Mouse (Mus musculus) cerebellum, adult 11-12 months (tissue): Measurements from ENCODE around the gene Svip.

Experiments used
- DNase-seq: peaks from one replicate; pipeline ENCODE4 v3.0.0; 2022

Gene Svip

DNA sequence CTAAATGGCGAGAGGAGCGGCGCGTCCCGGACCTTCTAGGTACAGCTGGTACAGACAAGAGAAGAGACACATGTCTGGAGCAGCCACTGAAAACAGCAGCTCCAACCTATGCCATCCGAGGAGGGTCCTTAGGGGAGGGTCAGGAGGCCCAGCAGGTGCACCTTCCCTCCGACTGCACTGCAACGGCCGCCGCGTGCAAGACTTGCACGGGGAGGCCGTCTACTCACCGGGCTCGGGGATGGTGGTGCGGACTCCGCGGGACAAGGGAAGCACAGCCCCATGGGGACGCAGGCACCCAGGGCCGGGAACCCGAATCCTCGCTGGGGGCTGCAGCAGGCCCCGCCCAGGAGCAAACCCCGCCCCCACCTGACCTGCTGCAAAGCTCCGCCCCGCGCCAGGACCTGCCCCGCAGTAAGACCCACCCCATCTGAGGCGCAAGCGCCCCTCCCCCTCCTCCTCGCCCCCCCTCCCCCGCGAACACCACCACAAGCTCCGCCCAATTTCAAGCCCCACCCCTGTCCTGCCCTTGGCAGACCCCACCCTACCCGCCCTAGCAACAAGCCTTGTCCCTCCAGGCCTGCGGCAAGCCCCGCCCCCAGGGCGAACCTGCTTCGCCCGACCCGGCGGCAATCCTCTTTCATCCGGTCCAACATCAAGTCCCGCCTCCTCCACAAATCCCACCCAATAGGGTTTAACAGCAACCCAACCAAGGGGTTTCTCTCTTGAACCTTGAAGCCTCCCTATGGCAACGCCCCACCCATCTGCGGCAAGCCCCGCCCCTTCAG lies at the start of gene Svip:
Svip (minus strand) TSS at position 508 of the 785 bp plus-strand sequence.
- DNase-seq: peak; percentile 99

GRCm38 (mm10) chr7:52037600-52038582 lies 32.1 kb upstream of the Svip start:
- no peak for DNase-seq

- no peak for DNase-seq
Measured at GRCm38 (mm10) chr7:52024050-52024626, 18.3 kb upstream of the Svip start.

- no peak for DNase-seq
Measured at GRCm38 (mm10) chr7:52022039-52022438, 16.2 kb upstream of the Svip start.

DNA sequence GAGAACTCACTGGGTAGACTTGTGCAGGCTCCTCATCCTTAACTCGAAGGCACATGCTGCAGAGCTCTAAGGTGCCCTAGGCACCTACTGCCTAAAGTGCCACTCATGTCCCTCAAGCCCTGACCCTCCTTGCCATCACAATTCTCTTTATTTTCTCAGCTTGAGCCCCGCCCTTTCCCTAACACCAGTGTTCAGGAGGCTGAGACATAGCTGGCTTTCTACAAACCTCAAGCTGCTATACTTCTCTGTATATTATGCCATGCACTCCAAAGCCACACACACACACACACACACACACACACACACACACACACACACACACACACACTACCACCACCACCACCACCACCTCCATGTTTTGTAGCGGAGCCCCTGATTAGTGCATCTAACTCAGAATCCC lies 9.8 kb upstream of the Svip start, which contains the start of gene 1700015G11Rik:
1700015G11Rik (minus strand) TSS at position 101 of the 400 bp plus-strand sequence.
- DNase-seq: no peak

DNA sequence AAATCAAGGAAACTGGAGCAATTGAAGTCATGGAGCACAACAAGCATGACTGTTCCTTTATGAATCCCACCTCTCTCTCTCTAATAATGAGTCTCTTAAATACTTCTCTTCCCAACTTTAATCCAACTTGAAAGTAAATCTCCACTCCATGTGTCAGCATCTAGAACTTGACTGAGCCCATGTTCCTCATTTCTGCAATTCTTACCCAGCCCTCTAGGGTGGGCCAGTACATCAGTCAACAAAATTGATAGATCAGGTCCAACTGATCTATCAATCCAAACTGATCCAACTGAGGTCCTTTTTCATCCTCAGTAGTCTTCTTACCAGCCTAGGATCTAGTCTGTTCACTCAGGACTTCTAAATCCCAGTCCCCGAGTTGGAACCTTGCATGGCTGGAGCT lies 9.4 kb upstream of the Svip start:
- no peak for DNase-seq

DNA sequence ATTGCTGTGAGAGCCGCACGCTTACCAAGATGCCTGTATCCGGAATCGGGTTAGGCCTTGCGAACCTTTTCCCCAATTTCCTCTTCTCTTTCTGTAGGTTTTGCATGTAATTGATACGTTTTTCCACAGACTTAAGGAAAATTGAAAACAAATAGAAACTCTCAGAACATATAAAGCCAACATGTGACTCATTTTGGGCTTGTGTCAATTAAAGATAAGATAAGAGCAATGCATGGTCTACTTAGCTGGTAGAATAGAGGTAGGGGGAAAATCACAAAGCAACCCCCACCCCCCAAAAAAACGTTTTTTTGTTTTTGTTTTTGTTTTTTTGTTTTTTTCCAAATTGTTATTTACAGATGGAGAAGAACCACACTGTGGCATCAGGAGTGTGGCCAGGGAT lies 7.6 kb upstream of the Svip start:
- no peak for DNase-seq

DNA sequence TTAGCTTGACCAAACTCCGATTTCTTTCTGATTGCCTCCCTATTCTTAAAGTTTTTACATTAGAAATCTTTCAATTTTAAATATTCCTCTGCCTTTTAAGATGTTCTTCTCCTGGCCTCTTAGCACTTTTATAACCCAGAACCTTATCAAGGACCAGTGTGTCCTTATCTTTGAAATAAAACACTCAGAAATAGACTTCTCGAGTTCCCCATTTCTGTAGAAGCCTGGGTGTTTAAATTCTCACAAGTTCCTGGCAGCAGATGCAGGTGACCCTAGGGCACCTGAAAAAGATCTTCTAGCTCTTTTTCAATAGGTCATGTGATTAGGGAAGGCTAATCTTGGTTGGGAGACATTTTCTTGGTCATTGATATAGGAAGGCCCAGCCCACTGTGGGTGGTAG lies 1.3 kb upstream of the Svip start:
- DNase-seq: no peak

DNA sequence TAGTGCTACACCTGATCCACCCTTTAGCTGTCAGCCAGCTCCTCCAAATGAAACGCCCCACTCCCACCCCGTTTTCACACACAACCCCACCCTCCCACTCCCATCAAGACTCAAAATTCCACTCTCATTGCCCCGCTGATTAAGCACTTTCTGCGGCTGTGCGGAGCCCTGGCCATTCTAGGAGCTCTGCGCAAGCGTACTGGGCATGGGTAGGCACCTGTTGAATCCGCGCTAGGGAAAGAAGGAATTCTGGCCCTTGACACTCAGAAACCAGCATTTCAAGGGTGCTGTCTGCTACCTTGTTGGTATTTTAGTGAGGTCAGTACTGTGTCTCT lies 445 bp upstream of the Svip start:
- no peak for DNase-seq

DNA sequence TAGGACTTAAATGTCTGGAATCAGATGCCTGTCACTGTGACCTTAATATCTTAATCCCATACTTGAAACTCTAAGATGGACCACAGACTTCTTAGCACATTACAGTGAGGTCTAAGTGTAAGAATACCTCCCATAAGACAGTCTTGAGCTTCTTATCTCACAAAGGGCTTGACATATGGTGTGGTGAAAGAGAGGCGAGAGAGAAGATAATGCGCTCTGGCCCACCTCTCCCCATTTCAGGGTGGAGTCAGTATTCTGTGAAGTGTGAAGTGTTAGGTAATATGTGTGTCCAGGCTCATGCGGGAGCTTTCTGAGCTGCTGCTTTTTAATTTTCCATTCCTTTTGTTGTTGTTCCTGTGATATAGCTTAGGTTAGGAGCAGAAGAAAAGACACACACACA lies 14.8 kb downstream of the Svip start:
- DNase-seq: no peak

DNA sequence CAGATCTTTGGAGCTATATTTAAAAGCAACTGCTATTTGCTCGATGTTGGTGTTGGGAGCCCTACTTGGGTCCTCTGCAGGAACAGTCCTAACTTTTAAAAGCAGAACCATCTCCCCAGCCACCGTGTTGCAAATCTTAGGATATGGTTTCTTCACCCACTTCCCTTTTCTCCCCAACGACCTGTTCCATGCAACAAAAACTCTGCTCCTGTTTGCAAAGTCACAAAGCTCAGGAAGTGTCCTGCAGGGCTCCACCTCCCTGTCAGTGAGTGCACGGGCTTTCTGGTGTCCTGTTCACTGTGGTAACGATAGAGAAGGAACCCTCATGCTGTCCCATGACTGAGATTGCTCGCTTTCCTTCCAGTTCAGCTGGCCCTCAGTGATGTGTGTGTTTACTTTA lies 18.9 kb downstream of the Svip start:
- DNase-seq: no peak

DNA sequence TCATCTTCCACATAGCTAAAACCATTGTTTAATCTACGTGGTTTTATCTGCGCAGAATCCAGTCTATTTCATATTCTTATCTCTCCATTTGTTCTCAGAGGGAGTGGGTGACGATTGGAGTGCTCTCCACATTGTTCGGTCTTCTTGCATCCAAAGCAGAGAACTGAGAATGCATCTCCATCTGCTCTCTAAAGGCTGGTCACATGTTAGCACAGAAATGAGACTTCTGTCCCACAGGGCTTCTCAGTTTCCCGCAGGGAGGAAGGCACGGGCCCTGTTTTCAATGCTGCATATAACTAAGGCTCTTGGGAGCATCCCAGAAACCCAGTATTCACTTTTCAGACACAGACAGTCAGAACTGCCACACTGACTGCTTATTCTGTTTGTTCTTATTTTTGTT lies 20.1 kb downstream of the Svip start:
- DNase-seq: no peak

DNA sequence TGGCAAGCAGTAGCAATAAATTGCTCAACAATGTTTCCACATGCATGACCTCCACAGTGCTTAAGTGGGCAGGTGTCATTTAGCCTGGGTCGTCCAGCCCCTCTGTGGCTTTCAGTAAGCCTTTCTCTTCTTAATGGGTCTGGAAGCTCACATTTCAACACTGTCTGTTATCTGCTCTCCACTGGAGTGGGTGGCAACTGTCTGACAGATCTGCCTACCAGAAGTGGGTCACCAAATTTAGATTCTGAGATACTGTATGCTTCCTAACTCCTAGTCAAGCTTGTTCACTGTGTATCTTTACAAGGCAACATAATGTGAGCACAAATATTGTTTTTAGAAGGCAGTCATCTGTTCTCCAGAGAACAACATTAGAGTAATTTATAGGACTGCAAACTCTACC lies 23.5 kb downstream of the Svip start:
- no peak for DNase-seq

DNA sequence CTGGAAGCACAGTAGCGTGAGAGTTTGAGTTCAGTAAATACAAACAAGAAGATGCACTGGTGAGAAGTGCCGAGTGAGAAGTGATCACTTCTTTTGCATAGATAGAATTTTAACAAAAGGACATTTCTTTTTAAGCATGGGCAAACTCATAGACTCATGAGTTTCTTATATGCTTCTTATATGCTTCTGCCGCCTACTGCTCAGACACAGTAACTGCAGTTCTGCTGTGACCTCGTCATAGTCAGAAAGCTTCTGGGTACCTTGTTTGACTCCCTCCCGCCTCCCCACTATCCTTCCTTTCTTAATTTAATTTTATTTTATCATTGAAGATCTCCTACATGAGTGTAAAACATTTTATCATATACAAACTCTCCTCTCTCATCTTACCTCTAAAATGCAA lies 26.5 kb downstream of the Svip start:
- no peak for DNase-seq

DNA sequence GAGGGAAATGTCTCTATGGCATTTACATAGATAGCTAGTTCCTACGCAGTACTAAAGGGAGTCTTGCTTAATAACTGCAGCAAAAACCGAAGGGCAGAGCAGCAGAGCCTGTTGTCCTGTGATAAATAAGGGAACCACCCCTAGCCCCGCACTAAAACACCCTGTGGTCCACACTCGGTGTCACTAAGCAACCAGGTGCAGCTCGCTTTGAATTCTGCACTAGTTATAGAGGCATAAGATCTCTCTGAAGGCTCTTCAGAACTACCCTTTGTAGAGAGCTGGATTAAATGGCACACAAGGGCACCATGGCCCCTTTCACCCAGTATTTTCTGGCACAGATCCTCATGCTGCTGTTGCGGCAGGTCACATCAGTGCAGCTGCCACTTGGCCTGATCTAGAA lies 30.6 kb downstream of the Svip start:
- DNase-seq: no peak

DNA sequence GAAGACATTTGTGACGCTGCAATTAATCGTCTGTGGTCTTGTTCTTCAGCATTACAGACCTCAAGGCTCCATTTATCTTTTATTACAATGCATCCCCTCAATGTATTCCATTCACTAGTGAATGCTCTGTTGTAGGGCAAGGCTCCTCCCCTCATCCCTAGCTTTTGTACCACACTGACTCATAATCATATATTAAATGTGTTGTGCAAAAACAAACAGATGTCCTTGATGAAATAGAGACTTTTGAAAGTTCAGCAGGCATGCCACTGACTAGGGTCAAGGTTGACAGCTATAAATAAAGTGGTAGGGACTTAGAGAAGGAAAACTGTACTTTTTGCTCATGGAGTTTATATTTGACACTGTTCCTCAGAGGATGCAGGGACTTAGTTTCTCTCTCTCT lies 32.3 kb downstream of the Svip start:
- no peak for DNase-seq

DNA sequence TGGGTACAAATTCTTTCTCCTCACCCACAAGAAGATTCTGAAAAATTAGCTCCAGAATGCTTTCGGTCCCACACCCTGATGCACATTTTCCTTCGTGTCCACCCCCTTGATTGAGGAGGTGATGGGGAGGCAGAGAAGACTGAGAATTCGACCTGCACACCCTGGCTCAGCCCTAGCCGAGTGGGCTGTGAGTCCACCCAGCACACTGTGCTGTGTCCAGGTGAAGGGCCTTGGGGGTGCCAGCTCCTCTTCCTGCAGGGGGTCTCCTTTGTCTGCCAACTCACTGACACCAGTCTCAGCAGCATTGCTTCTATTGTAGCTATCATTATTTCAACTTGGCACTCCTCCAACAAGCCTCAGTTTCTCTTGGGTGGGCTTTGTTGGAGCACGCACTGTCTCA lies 32.7 kb downstream of the Svip start:
- no peak for DNase-seq

DNA sequence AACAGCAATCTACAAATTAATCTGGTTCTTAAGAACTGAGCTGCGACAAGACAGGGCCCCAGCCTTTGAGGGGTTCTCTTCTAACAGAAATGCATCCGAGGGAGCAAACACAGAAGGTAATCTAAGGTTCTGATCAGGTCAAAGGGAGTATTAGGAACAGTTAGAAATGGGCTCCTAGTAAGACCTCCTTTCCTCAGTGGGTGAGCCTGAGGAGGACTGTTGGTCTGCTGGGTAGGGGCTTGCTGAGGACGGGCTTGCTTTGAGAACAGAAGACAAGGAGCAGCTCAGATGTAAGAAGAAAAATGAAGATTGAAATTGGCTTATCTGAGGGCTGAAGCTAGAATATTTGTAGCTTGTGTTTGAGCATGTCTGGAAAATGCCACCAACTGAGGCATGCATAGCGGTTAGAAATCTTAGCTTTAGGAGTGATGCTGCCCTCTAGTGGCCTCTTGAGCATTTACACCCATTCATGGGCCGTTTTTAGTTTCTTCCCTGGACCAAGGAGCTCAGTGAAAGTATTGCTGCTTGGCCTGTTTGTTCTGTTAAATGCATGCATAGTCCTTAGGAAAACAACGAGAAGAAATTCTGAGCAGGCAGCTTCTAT lies 33.5 kb downstream of the Svip start:
- peak; percentile 17 for DNase-seq

DNA sequence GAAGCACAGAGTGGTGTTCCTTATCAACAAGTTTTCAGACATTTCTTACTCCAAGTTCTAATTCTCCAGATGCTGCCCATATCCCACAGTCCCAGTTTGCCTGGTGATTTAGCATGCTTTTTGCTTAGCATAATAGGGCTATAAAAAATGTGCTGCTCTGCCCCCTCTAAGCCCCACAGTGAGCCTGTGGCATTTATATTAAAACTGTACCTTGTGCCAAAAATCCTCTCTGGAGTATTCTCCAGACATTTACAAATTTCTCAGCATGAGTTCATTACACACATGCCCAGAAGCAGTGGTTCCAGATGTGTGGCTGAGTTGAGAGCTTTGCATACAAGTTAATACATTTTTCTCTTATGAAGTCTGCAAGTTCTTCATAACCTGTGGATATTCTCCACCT lies 36.4 kb downstream of the Svip start:
- no peak for DNase-seq

GRCm38 (mm10) chr7:51967581-51967980 lies 38.2 kb downstream of the Svip start:
- no peak for DNase-seq

DNA sequence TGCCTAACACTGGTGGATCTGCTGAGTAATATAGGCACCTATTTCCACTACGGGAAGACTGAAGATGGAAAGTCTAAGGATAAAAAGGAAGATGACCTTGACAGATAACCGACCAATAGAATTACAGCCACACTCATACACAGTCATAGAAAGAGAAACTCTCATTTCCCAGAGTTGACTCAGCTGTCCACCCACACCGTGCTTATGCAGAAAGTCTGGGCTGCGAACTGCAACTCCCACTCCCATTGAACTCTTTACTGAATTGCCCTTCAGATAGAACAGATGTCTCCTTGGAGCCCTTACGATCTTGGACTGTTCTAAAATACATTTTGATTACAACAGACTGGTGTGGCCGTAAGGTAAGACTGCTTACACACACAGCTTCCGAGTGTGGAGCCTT lies 41.1 kb downstream of the Svip start:
- DNase-seq: no peak

DNA sequence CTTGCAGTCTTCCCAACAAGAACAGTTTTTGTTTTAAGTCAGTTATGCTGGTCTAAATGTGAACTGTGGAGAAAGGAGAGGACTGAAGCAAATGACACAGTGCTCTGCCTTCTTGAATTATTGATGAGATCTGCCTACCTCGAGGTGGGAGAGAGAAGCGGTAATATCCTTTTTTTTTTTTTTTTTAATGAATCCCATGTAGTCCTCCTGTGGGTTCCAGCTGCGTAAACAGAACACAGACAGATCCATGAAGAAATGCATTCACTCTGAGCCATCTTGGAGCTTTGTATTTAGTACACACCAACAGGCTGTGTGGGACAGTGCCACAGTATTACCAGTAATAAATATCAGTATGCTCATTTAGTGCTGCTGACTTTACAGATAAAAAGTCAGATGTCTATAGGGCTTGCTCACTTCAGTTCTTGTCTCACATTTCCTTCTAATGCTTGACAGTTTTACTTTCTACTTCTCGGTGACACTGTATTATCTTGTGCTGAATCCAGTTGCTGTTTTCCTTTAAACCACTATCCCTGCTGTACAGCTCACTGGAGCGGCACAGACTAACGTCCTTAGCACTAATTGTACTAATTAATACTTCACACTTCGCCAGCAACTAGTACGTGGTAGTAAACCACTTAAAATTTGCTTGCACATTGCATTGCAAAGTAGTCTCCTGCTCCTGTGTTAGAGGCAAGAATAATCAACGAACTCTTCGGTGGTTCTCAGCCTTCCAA lies 43.4 kb downstream of the Svip start:
- DNase-seq: no peak
